Mouse (Mus musculus) frontal cortex, postnatal 25 days (tissue): ENCODE measurements around the gene Smc3.
"Not testable (repeated sequence)": the region's sequence is repeated elsewhere in the genome, so short reads cannot be mapped to it uniquely, and the experiment has no call there.

Experiments used
- DNase-seq, 2 experiments: peaks; one replicate each; pipeline ENCODE4 v3.0.0; 2022; ENCODE audit warnings: low spot score in 2 of 2

Smc3 gene

GRCm38 (mm10) chr19:53653624-53654467 is 53.6 kb downstream of the Smc3 start:
- DNase-seq = no peak

GRCm38 (mm10) chr19:53656443-53656842 is 56.2 kb downstream of the Smc3 start:
- not testable (repeated sequence) for DNase-seq

- DNase-seq = no peak
Observed at GRCm38 (mm10) chr19:53657437-53657836, 57.2 kb downstream of the Smc3 start.

- DNase-seq = no peak
Observed at GRCm38 (mm10) chr19:53660722-53661420, 60.7 kb downstream of the Smc3 start.

GRCm38 (mm10) chr19:53661938-53662722 is 61.9 kb downstream of the Smc3 start:
- DNase-seq = no peak

GRCm38 (mm10) chr19:53664831-53665230 is 64.6 kb downstream of the Smc3 start:
- no peak for DNase-seq

GRCm38 (mm10) chr19:53665391-53665790 is 65.2 kb downstream of the Smc3 start:
- no peak for DNase-seq

GRCm38 (mm10) chr19:53666708-53667107 is 66.5 kb downstream of the Smc3 start:
- DNase-seq = no peak

GRCm38 (mm10) chr19:53668821-53669220 is 68.6 kb downstream of the Smc3 start:
- DNase-seq = no peak

GRCm38 (mm10) chr19:53670625-53671141 is 70.5 kb downstream of the Smc3 start:
- no peak for DNase-seq

- DNase-seq = no peak
Observed at GRCm38 (mm10) chr19:53671432-53671831, 71.2 kb downstream of the Smc3 start.

- DNase-seq = no peak
Observed at GRCm38 (mm10) chr19:53674131-53674925, 74.1 kb downstream of the Smc3 start.

- no peak for DNase-seq
Observed at GRCm38 (mm10) chr19:53676228-53676627, 76.0 kb downstream of the Smc3 start.

GRCm38 (mm10) chr19:53676718-53677634 is 76.8 kb downstream of the Smc3 start, which contains the start of gene Rbm20:
Rbm20 (plus strand) TSS chr19:53677306.
- DNase-seq = peak in 1 of 2 experiments; percentile 21

- DNase-seq = no peak
Observed at GRCm38 (mm10) chr19:53679194-53679593, 79.0 kb downstream of the Smc3 start.

GRCm38 (mm10) chr19:53679981-53680380 is 79.8 kb downstream of the Smc3 start:
- DNase-seq = no peak

- DNase-seq = no peak
Observed at GRCm38 (mm10) chr19:53682427-53682826, 82.2 kb downstream of the Smc3 start.

GRCm38 (mm10) chr19:53687592-53687991 is 87.4 kb downstream of the Smc3 start:
- no peak for DNase-seq

- no peak for DNase-seq
Observed at GRCm38 (mm10) chr19:53690816-53691215, 90.6 kb downstream of the Smc3 start.

GRCm38 (mm10) chr19:53694020-53694419 is 93.8 kb downstream of the Smc3 start:
- no peak for DNase-seq
